Mouse (Mus musculus) limb, embryonic 14.5 days (tissue): ENCODE results near the gene Tmem199. TPM values are rescaled to one million over a fixed set of nuclear protein-coding genes. Genes with fewer than 3 reads are reported as not detected.
A peak's percentile ranks its signal among the peaks of the same experiment; 100 is the strongest.

Experiments used
- ATAC-seq: fragments of 200-750 bp; cut with Nextera tagmentation; 2 replicates; pipeline ENCODE4 v1.8.0; 2017; ENCODE audit warnings: low read depth, moderate number of reproducible peaks, moderate TSS enrichment; ENCODE audit not compliant: low FRiP score
- DNase-seq: peaks from one replicate; pipeline ENCODE4 v3.0.0-alpha.2; 2015; ENCODE audit warnings: low spot score
- H3K27ac ChIP-seq: fragments of 300-500 bp; sonication (generic); replicated peaks from 2 replicates; pipeline ENCODE4 v1.5.1; 2014; ENCODE audit warnings: low read depth, mild to moderate bottlenecking, low read length, moderate library complexity, mixed read lengths
- H3K27me3 ChIP-seq: fragments of 300-500 bp; sonication (generic); 2 replicates; pipeline ENCODE4 v1.6.1; 2014; ENCODE audit warnings: low read length, mixed read lengths; ENCODE audit not compliant: control insufficient read depth, insufficient read depth
- H3K36me3 ChIP-seq: fragments of 300-500 bp; sonication (generic); 2 replicates; pipeline ENCODE4 v1.6.1; 2014; ENCODE audit warnings: mild to moderate bottlenecking, low read length, moderate library complexity, mixed read lengths; ENCODE audit not compliant: control insufficient read depth, insufficient read depth
- H3K4me1 ChIP-seq: fragments of 300-500 bp; sonication (generic); 2 replicates; pipeline ENCODE4 v1.6.1; 2014; ENCODE audit warnings: antibody characterized with exemption, low read length, mixed read lengths; ENCODE audit not compliant: control insufficient read depth, insufficient read depth
- H3K4me2 ChIP-seq: fragments of 300-500 bp; sonication (generic); replicated peaks from 2 replicates; pipeline ENCODE4 v1.6.1; 2014; ENCODE audit warnings: low read depth, mild to moderate bottlenecking, low read length, moderate library complexity; ENCODE audit not compliant: severe bottlenecking
- H3K4me3 ChIP-seq: fragments of 300-500 bp; sonication (generic); replicated peaks from 2 replicates; pipeline ENCODE4 v1.5.1; 2014; ENCODE audit warnings: low read length
- H3K9ac ChIP-seq: fragments of 300-500 bp; sonication (generic); 2 replicates; pipeline ENCODE4 v1.6.1; 2014; ENCODE audit warnings: mild to moderate bottlenecking, low read depth, low read length, moderate library complexity; ENCODE audit not compliant: severe bottlenecking
- H3K9me3 ChIP-seq: fragments of 300-500 bp; sonication (generic); 2 replicates; pipeline ENCODE4 v1.6.1; 2016; ENCODE audit warnings: low read length; ENCODE audit not compliant: control insufficient read depth
- POLR2A ChIP-seq: fragments of 200-500 bp; IDR thresholded peaks from 2 replicates; pipeline ENCODE4 v1.8.0; 2012; ENCODE audit warnings: inconsistent platforms, mild to moderate bottlenecking, moderate library complexity, borderline replicate concordance; ENCODE audit not compliant: insufficient read depth, insufficient read length; ENCODE audit errors: extremely low read depth
- WGBS: fragments of 180-500 bp; shearing (Covaris S2); extraction: QIAGEN DNeasy Blood & Tissue Kit; methylation state at CpG from one replicate; pipeline ENCODE4 v1.1.7; 2014; 5-methylcytosine and 5-hydroxymethylcytosine counted together
- polyA plus RNA-seq, 2 experiments: library from polyadenylated mRNA; depleted of rRNA in 1 of 2; stranded (reverse) in 1 of 2; unstranded in 1 of 2; fragments of >200 nt; fragmentation: Nextera tagmentation in 1 of 2; extraction: Ambion mirVana in 1 of 2; gene quantifications; 2 replicates each; pipeline versions ENCODE4 v1.2.1 to v1.2.3; 2012 to 2014

Tmem199 gene
- polyA plus RNA-seq, 2 experiments, result 39.8 to 40.1 TPM

DNA sequence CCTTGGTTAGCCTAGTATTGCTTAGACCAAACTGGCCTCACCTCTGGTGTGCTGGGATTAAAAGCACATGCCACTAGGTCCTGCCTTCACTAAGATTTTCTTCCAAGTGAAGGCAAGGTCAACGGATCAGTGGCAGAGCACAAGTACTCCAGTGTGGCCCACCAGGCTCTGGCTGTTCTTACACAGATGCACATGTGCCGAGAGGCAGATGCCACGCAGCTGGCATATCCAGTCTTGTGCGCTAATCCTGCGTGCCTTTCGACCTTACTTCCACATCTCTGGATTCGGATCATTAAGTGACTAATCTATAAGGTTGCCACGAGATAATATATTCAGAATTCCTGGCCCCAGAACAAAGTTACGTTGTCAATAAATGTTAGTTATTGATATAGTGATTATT, 46.9 kb downstream of the Tmem199 start:
- H3K4me1 ChIP-seq, result peaks cover 13% of the 10 kb centered on the region
- TF ChIP-seq POLR2A, result no peak
- peak overlapping the region; percentile 83; the same call in 1 of the 2 replicates for H3K9ac ChIP-seq
- ATAC-seq, result no peak; the same call in 1 of the 2 replicates
- H3K36me3 ChIP-seq, result no peaks in the 10 kb centered on the region
- H3K4me3 ChIP-seq, result peak overlapping the region; percentile 70
- H3K27ac ChIP-seq, result peak overlapping the region; percentile 97; the same call in 1 of the 2 replicates
- H3K27me3 ChIP-seq, result no peaks in the 10 kb centered on the region
- 32% methylated on average over 9 of the region's 9 CpGs for WGBS
- peak; percentile 10 for DNase-seq
- H3K9me3 ChIP-seq, result no peaks in the 10 kb centered on the region
- peak overlapping the region; percentile 83 for H3K4me2 ChIP-seq

- H3K9me3 ChIP-seq, result no peaks in the 10 kb centered on the region
- 52% methylated on average over 13 of the region's 13 CpGs for WGBS
- no peak overlapping the region for H3K4me2 ChIP-seq
- H3K4me1 ChIP-seq, result peaks cover 13% of the 10 kb centered on the region
- ATAC-seq, result no peak
- DNase-seq, result no peak
- H3K9ac ChIP-seq, result no peak overlapping the region
- H3K27me3 ChIP-seq, result no peaks in the 10 kb centered on the region
- H3K36me3 ChIP-seq, result no peaks in the 10 kb centered on the region
- no peak overlapping the region for H3K27ac ChIP-seq
- TF ChIP-seq POLR2A, result no peak
- H3K4me3 ChIP-seq, result no peak overlapping the region
Observed at GRCm38 (mm10) chr11:78463286-78464036, 48.5 kb downstream of the Tmem199 start.

DNA sequence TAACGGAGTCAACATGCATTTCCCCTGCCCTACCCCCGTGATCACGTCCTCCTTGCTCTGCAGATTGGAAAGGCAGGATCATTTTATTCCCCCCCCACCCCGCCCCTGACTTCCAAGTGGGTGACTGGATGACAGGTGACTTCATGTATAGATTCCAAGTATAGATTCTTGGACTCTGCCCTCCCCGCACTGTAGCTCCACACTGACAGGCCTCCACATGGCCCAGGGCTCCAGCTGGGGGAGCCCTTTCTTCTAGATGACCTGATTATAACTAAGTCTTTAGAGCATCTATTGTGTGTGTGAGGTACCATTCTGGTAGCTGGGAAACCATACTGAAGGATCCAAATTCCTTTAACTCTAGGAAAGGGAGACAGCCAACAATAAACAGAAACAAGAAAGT, 49.3 kb downstream of the Tmem199 start:
- 74% methylated on average over 5 of the region's 5 CpGs for WGBS
- no peak overlapping the region for H3K4me3 ChIP-seq
- peaks cover 13% of the 10 kb centered on the region for H3K4me1 ChIP-seq
- no peak for TF ChIP-seq POLR2A
- DNase-seq (no peak), ATAC-seq (no peak)
- H3K27me3 ChIP-seq, result no peaks in the 10 kb centered on the region
- H3K27ac ChIP-seq, result no peak overlapping the region
- H3K9me3 ChIP-seq, result no peaks in the 10 kb centered on the region
- no peak overlapping the region for H3K4me2 ChIP-seq
- H3K9ac ChIP-seq, result no peak overlapping the region
- H3K36me3 ChIP-seq, result no peaks in the 10 kb centered on the region

GRCm38 (mm10) chr11:78461894-78462293, 50.1 kb downstream of the Tmem199 start:
- Histone ChIP-seq H3K4me2 (no peak overlapping the region), H3K27me3 (no peaks in the 10 kb centered on the region), H3K4me3 (no peak overlapping the region), H3K27ac (no peak overlapping the region), H3K9me3 (no peaks in the 10 kb centered on the region), H3K4me1 (peaks cover 10% of the 10 kb centered on the region), H3K36me3 (no peaks in the 10 kb centered on the region), H3K9ac (no peak overlapping the region)
- 71% methylated on average over 1 of the region's 1 CpGs for WGBS
- DNase-seq (no peak), ATAC-seq (no peak)
- no peak for TF ChIP-seq POLR2A

GRCm38 (mm10) chr11:78458740-78459139, 53.2 kb downstream of the Tmem199 start:
- no peak overlapping the region for H3K4me2 ChIP-seq
- no peak for DNase-seq
- no peaks in the 10 kb centered on the region for H3K27me3 ChIP-seq
- no peak for TF ChIP-seq POLR2A
- WGBS, result 83% methylated on average over 17 of the region's 17 CpGs
- no peak overlapping the region for H3K27ac ChIP-seq
- H3K9ac ChIP-seq, result no peak overlapping the region
- no peaks in the 10 kb centered on the region for H3K36me3 ChIP-seq
- no peaks in the 10 kb centered on the region for H3K9me3 ChIP-seq
- no peak overlapping the region for H3K4me3 ChIP-seq
- no peaks in the 10 kb centered on the region for H3K4me1 ChIP-seq
- no peak for ATAC-seq

Other genes starting within 250 kb of the Tmem199 start
- 0.40 and 0.58 TPM in 2 replicates for gene BC030499, start 221.3 kb downstream of the Tmem199 start, polyA plus RNA-seq (2012; rRNA removed)
- gene BC030499, start 221.3 kb downstream of the Tmem199 start, polyA plus RNA-seq (2014; fragmentation: Nextera tagmentation; extraction: Ambion mirVana), result 0.21 and 0.23 TPM in 2 replicates
- 56.6 and 57.3 TPM in 2 replicates for gene Spag5, start 210.6 kb downstream of the Tmem199 start, polyA plus RNA-seq (2012; rRNA removed)
- gene Spag5, start 210.6 kb downstream of the Tmem199 start, polyA plus RNA-seq (2014; fragmentation: Nextera tagmentation; extraction: Ambion mirVana), result 28.7 and 31.2 TPM in 2 replicates
- 9.2 and 11.9 TPM in 2 replicates for gene Aldoc, start 189.2 kb downstream of the Tmem199 start, polyA plus RNA-seq (2012; rRNA removed)
- 8.3 and 11.3 TPM in 2 replicates for gene Aldoc, start 189.2 kb downstream of the Tmem199 start, polyA plus RNA-seq (2014; fragmentation: Nextera tagmentation; extraction: Ambion mirVana)
- 95.5 and 135 TPM in 2 replicates for gene Pigs, start 183.8 kb downstream of the Tmem199 start, polyA plus RNA-seq (2012; rRNA removed)
- 79.7 and 88.4 TPM in 2 replicates for gene Pigs, start 183.8 kb downstream of the Tmem199 start, polyA plus RNA-seq (2014; fragmentation: Nextera tagmentation; extraction: Ambion mirVana)
- 114 and 143 TPM in 2 replicates for gene Unc119, start 168.7 kb downstream of the Tmem199 start, polyA plus RNA-seq (2012; rRNA removed)
- 55.7 and 66.9 TPM in 2 replicates for gene Unc119, start 168.7 kb downstream of the Tmem199 start, polyA plus RNA-seq (2014; fragmentation: Nextera tagmentation; extraction: Ambion mirVana)
- gene Foxn1, start 125.6 kb downstream of the Tmem199 start, polyA plus RNA-seq (2012; rRNA removed), result 0.96 and 1.1 TPM in 2 replicates
- gene Foxn1, start 125.6 kb downstream of the Tmem199 start, polyA plus RNA-seq (2014; fragmentation: Nextera tagmentation; extraction: Ambion mirVana), result 1.9 and 2.0 TPM in 2 replicates
- 0.03 TPM in 1 of 2 replicates, not detected in the other for gene Slc13a2, start 90.0 kb downstream of the Tmem199 start, polyA plus RNA-seq (2012; rRNA removed)
- 0.10 TPM in 1 of 2 replicates, not detected in the other for gene Slc13a2, start 90.0 kb downstream of the Tmem199 start, polyA plus RNA-seq (2014; fragmentation: Nextera tagmentation; extraction: Ambion mirVana)
- 14.8 and 20.9 TPM in 2 replicates for gene Slc46a1, start 46.5 kb downstream of the Tmem199 start, polyA plus RNA-seq (2012; rRNA removed)
- gene Slc46a1, start 46.5 kb downstream of the Tmem199 start, polyA plus RNA-seq (2014; fragmentation: Nextera tagmentation; extraction: Ambion mirVana), result 19.9 and 20.3 TPM in 2 replicates
- 2.1 TPM in 2 replicates for gene Sarm1, start 14.4 kb downstream of the Tmem199 start, polyA plus RNA-seq (2012; rRNA removed)
- 1.7 and 2.6 TPM in 2 replicates for gene Sarm1, start 14.4 kb downstream of the Tmem199 start, polyA plus RNA-seq (2014; fragmentation: Nextera tagmentation; extraction: Ambion mirVana)
- 1.3 and 1.5 TPM in 2 replicates for gene Vtn, start 13.1 kb downstream of the Tmem199 start, polyA plus RNA-seq (2012; rRNA removed)
- 0.41 and 0.43 TPM in 2 replicates for gene Vtn, start 13.1 kb downstream of the Tmem199 start, polyA plus RNA-seq (2014; fragmentation: Nextera tagmentation; extraction: Ambion mirVana)
- gene Sebox, start 8.7 kb downstream of the Tmem199 start, polyA plus RNA-seq (2012; rRNA removed), result not detected in 2 replicates
- gene Sebox, start 8.7 kb downstream of the Tmem199 start, polyA plus RNA-seq (2014; fragmentation: Nextera tagmentation; extraction: Ambion mirVana), result not detected in 2 replicates
- gene Poldip2, start within 50 bp of the Tmem199 start, polyA plus RNA-seq (2012; rRNA removed), result 110 and 111 TPM in 2 replicates
- gene Poldip2, start within 50 bp of the Tmem199 start, polyA plus RNA-seq (2014; fragmentation: Nextera tagmentation; extraction: Ambion mirVana), result 164 and 166 TPM in 2 replicates
- 55.7 and 58.5 TPM in 2 replicates for gene Tnfaip1, start 24.2 kb upstream of the Tmem199 start, polyA plus RNA-seq (2012; rRNA removed)
- 83.4 and 87.0 TPM in 2 replicates for gene Tnfaip1, start 24.2 kb upstream of the Tmem199 start, polyA plus RNA-seq (2014; fragmentation: Nextera tagmentation; extraction: Ambion mirVana)
- 105 and 133 TPM in 2 replicates for gene Ift20, start 24.2 kb upstream of the Tmem199 start, polyA plus RNA-seq (2012; rRNA removed)
- gene Ift20, start 24.2 kb upstream of the Tmem199 start, polyA plus RNA-seq (2014; fragmentation: Nextera tagmentation; extraction: Ambion mirVana), result 176 and 185 TPM in 2 replicates
- 42.6 and 44.5 TPM in 2 replicates for gene Tmem97, start 38.6 kb upstream of the Tmem199 start, polyA plus RNA-seq (2012; rRNA removed)
- 82.9 and 103 TPM in 2 replicates for gene Tmem97, start 38.6 kb upstream of the Tmem199 start, polyA plus RNA-seq (2014; fragmentation: Nextera tagmentation; extraction: Ambion mirVana)
- 15.8 and 18.0 TPM in 2 replicates for gene Nlk, start 185.2 kb upstream of the Tmem199 start, polyA plus RNA-seq (2012; rRNA removed)
- 10.1 and 11.9 TPM in 2 replicates for gene Nlk, start 185.2 kb upstream of the Tmem199 start, polyA plus RNA-seq (2014; fragmentation: Nextera tagmentation; extraction: Ambion mirVana)
- gene Ccnq, start 239.6 kb upstream of the Tmem199 start, polyA plus RNA-seq (2012; rRNA removed), result 48.4 and 51.6 TPM in 2 replicates
- 40.4 and 50.7 TPM in 2 replicates for gene Ccnq, start 239.6 kb upstream of the Tmem199 start, polyA plus RNA-seq (2014; fragmentation: Nextera tagmentation; extraction: Ambion mirVana)